In genomic region chr11:99041051-99041729, GRCm38 (mm10) we compare ENCODE assay signal across 8 mouse cellular contexts. TPM values are rescaled to one million over a fixed set of nuclear protein-coding genes. Genes with fewer than 3 reads are reported as not detected.
DNase-seq lines count a peak whose midpoint lies in the region; ATAC-seq lines count a peak whose summit lies in the region.

Igfbp4 (plus strand) TSS chr11:99041244.

- ATAC-seq in inflammation-experienced regulatory T-cells, adult 6 months, result no peak
- ATAC-seq in limb, embryonic 11.5 days (ENCODE audit: insufficient number of reproducible peaks, low FRiP score, low TSS enrichment, low read depth), result peak; percentile 88

- no peak for DNase-seq in layer of hippocampus, adult 8-10 months (ENCODE audit: low spot score in 2 of 2)
- DNase-seq in layer of hippocampus, adult 9-10 months (ENCODE audit: low spot score), result no peak
- peak; percentile 93 for DNase-seq in embryo, embryonic 11 days
- peak; percentile 85 to 87 for DNase-seq in gastrocnemius, postnatal 4 days (ENCODE audit: low spot score in 2 of 2)
- DNase-seq in limb, embryonic 11.5 days (ENCODE audit: low spot score), result peak; percentile 92
- DNase-seq in midbrain, embryonic 10.5 days (ENCODE audit: low spot score), result peak; percentile 84
- peak; percentile 37 to 51 for DNase-seq in spleen, postnatal 10 days (ENCODE audit: low spot score in 2 of 2)

- H3K27me3 ChIP-seq in limb, embryonic 11.5 days (ENCODE audit: control insufficient read depth, insufficient read depth, low read length), result no peaks in the 10 kb centered on the region
- H3K27me3 ChIP-seq in midbrain, embryonic 10.5 days (ENCODE audit: low read depth, poor library complexity, severe bottlenecking), result peaks cover 6% of the 10 kb centered on the region; the same call in 1 of the 2 replicates

- H3K27ac ChIP-seq in limb, embryonic 11.5 days (replicated peaks; ENCODE audit: low read depth, low read length), result peak within 1 kb of the TSS; percentile 91
- peak within 1 kb of the TSS; percentile 92 for H3K27ac ChIP-seq in midbrain, embryonic 10.5 days (replicated peaks)

- H3K4me2 ChIP-seq in limb, embryonic 11.5 days (ENCODE audit: low read depth, severe bottlenecking), result peak within 1 kb of the TSS; percentile 92

- WGBS in limb, embryonic 11.5 days, result under 1% methylated on average over 63 of the region's 63 CpGs
- under 1% methylated on average over 62 of the region's 63 CpGs for WGBS in midbrain, embryonic 10.5 days

- H3K9me3 ChIP-seq in limb, embryonic 11.5 days (ENCODE audit: control insufficient read depth, low read length), result no peaks in the 10 kb centered on the region
- no peaks in the 10 kb centered on the region for H3K9me3 ChIP-seq in midbrain, embryonic 10.5 days (replicated peaks)

- peaks cover 34% of the 10 kb centered on the region for H3K4me1 ChIP-seq in limb, embryonic 11.5 days (ENCODE audit: control insufficient read depth, insufficient read depth, low read length)
- H3K4me1 ChIP-seq in midbrain, embryonic 10.5 days, result peaks cover 64% of the 10 kb centered on the region

- H3K4me3 ChIP-seq in limb, embryonic 11.5 days (ENCODE audit: low read depth, low read length), result peak within 1 kb of the TSS; percentile 94
- H3K4me3 ChIP-seq in midbrain, embryonic 10.5 days, result peak within 1 kb of the TSS; percentile 62

- H3K36me3 ChIP-seq in limb, embryonic 11.5 days (ENCODE audit: control insufficient read depth, insufficient read depth, low read length), result peaks cover 2% of the 10 kb centered on the region; the same call in 1 of the 2 replicates
- peaks cover 26% of the 10 kb centered on the region for H3K36me3 ChIP-seq in midbrain, embryonic 10.5 days

- H3K9ac ChIP-seq in limb, embryonic 11.5 days (ENCODE audit: low read length), result peak within 1 kb of the TSS; percentile 94

RNA-seq across cellular contexts. Expression of gene Igfbp4, which starts in this region (rescaled TPM):
- total RNA-seq in layer of hippocampus, adult 8-10 months (2022), result 10 to 100 TPM; 69.7 to 86.8 (median 75.2) TPM
- 100 to 1,000 TPM; 317 to 355 TPM for total RNA-seq in gastrocnemius, postnatal 4 days (2021)
- polyA plus RNA-seq in inflammation-experienced regulatory T-cells, adult 6 months (2017; shearing (Covaris generic)), result 10 to 100 TPM in 2 of 3 experiments, under 1 TPM in 1; 0.09 to 20.6 (median 14.8) TPM
- 799 and 884 TPM in 2 replicates for polyA plus RNA-seq in limb, embryonic 11.5 days (2014; fragmentation: Nextera tagmentation; extraction: Ambion mirVana)
- polyA plus RNA-seq in midbrain, embryonic 10.5 days (2016; fragmentation: Nextera tagmentation; extraction: Ambion mirVana), result 290 and 322 TPM in 2 replicates

Comparison
In these comparisons a context has a peak if more than half of its experiments do, and no peak if none do; other contexts are left out.
1. RNA of gene Igfbp4 (polyA plus RNA-seq): 799 to 884 TPM in limb, embryonic 11.5 days and 290 to 322 TPM in midbrain, embryonic 10.5 days; 0.09 to 20.6 TPM in inflammation-experienced regulatory T-cells, adult 6 months; every median in the first group is over 10 times any median in the second.
2. DNase-seq: peak in embryo, embryonic 11 days (single experiment), gastrocnemius, postnatal 4 days (2 of 2), limb, embryonic 11.5 days (single experiment), midbrain, embryonic 10.5 days (single experiment) and spleen, postnatal 10 days (2 of 2); none in layer of hippocampus, adult 8-10 months (0 of 2) and layer of hippocampus, adult 9-10 months (single experiment).